Mouse (Mus musculus) limb, embryonic 13.5 days (tissue): Measurements from ENCODE around the gene Tmem87a. TPM values are rescaled to one million over a fixed set of nuclear protein-coding genes. Genes with fewer than 3 reads are reported as not detected.

Experiments
- ATAC-seq: fragments of 200-750 bp; cut with Nextera tagmentation; 2 replicates; pipeline ENCODE4 v1.8.0; 2017; ENCODE audit warnings: low read depth, moderate number of reproducible peaks, moderate TSS enrichment; ENCODE audit not compliant: low FRiP score
- H3K27ac ChIP-seq: fragments of 300-500 bp; sonication (generic); 2 replicates; pipeline ENCODE4 v1.5.1; 2015; ENCODE audit warnings: inconsistent platforms, mild to moderate bottlenecking, moderate library complexity
- H3K27me3 ChIP-seq: fragments of 300-500 bp; sonication (generic); 2 replicates; pipeline ENCODE4 v1.6.1; 2015; ENCODE audit warnings: mild to moderate bottlenecking, inconsistent platforms
- H3K36me3 ChIP-seq: fragments of 300-500 bp; sonication (generic); 2 replicates; pipeline ENCODE4 v1.6.1; 2015; ENCODE audit warnings: inconsistent platforms, mild to moderate bottlenecking, moderate library complexity
- H3K4me1 ChIP-seq: fragments of 300-500 bp; sonication (generic); 2 replicates; pipeline ENCODE4 v1.6.1; 2015; ENCODE audit warnings: inconsistent platforms
- H3K4me2 ChIP-seq: fragments of 300-500 bp; sonication (generic); replicated peaks from 2 replicates; pipeline ENCODE4 v1.6.1; 2015; ENCODE audit warnings: inconsistent platforms, mild to moderate bottlenecking, moderate library complexity
- H3K4me3 ChIP-seq: fragments of 300-500 bp; sonication (generic); 2 replicates; pipeline ENCODE4 v1.5.1; 2015; ENCODE audit warnings: moderate library complexity, mild to moderate bottlenecking, inconsistent platforms
- H3K9ac ChIP-seq: fragments of 300-500 bp; sonication (generic); 2 replicates; pipeline ENCODE4 v1.6.1; 2015; ENCODE audit warnings: mild to moderate bottlenecking, inconsistent platforms
- H3K9me3 ChIP-seq: fragments of 300-500 bp; sonication (generic); 2 replicates; pipeline ENCODE4 v1.6.1; 2016; ENCODE audit warnings: inconsistent platforms
- WGBS: fragments of 180-500 bp; shearing (Covaris S2); methylation state at CpG from one replicate; pipeline ENCODE4 v1.1.7; 2015; 5-methylcytosine and 5-hydroxymethylcytosine counted together
- polyA plus RNA-seq: library from polyadenylated mRNA; unstranded; fragments of >200 nt; fragmentation: Nextera tagmentation; extraction: Ambion mirVana; gene quantifications from 2 replicates; pipeline ENCODE4 v1.2.1, GENCODE M21; 2015

Tmem87a gene
- polyA plus RNA-seq, 1 experiment from 2014 or later, result 8.9 TPM

DNA sequence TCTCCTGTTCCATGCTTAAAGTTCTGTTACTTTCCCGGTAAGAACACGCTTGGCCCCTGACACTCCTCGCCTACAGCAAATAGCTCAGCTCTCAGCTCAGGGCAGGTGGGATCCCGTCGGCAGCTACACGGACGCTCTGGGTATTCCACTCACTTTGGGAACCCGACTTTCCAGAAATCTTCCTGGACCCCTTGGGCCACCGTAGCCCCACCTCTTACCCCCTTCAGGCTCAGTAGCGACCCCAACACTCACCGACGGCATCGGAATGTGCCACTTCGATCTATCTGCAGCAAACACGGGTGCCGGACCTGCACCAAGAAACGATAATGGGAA lies 294 bp downstream of the Tmem87a start, which contains the start of gene Ganc:
TSS of gene Ganc (plus strand) at position 244 of the 333 bp plus-strand sequence.
- Histone ChIP-seq H3K36me3 (peaks cover 3% of the 10 kb centered on the region; the same call in 1 of the 2 replicates), H3K27ac (peak within 1 kb of the TSS; percentile 96), H3K27me3 (no peaks in the 10 kb centered on the region), H3K4me1 (peaks cover 14% of the 10 kb centered on the region), H3K9ac (peak within 1 kb of the TSS; percentile 83), H3K4me3 (peak within 1 kb of the TSS; percentile 80), H3K4me2 (peak within 1 kb of the TSS; percentile 76), H3K9me3 (peaks cover 9% of the 10 kb centered on the region; the same call in 1 of the 2 replicates)
- peak; percentile 86 for ATAC-seq
- WGBS, result under 1% methylated on average over 17 of the region's 17 CpGs

DNA sequence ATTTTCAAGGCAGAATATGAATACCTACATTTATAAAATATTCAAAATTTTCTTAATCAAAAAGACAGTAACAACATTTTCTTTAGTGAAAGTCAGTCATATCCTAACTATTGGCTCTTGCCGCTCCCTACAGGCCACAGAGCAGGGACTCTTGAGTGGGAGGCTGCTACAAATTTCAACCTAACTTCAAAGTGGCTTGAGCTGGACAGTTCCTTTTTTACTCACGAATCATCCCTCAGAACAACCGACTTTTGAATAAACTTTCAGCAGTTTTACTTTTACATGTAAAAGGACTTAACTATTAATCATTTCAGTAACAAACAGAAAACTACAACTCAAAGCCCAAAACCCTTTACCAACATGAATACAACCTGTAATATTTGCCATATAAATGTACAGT lies 1.1 kb downstream of the Tmem87a start:
- H3K27me3 ChIP-seq, result no peaks in the 10 kb centered on the region
- H3K9ac ChIP-seq, result peak overlapping the region; percentile 83; the same call in 1 of the 2 replicates
- ATAC-seq, result no peak
- 47% methylated on average over 3 of the region's 3 CpGs for WGBS
- H3K27ac ChIP-seq, result no peak overlapping the region
- peak overlapping the region; percentile 80 for H3K4me3 ChIP-seq
- H3K4me2 ChIP-seq, result peak overlapping the region; percentile 76
- peaks cover 3% of the 10 kb centered on the region; the same call in 1 of the 2 replicates for H3K36me3 ChIP-seq
- H3K4me1 ChIP-seq, result peaks cover 14% of the 10 kb centered on the region
- 0 out of 2 replicates have a peak, but pooled peaks cover 3% of the 10 kb centered on the region for H3K9me3 ChIP-seq

- no peak overlapping the region for H3K4me2 ChIP-seq
- H3K4me1 ChIP-seq, result peaks cover 7% of the 10 kb centered on the region
- no peak overlapping the region for H3K4me3 ChIP-seq
- no peak overlapping the region for H3K9ac ChIP-seq
- no peaks in the 10 kb centered on the region for H3K9me3 ChIP-seq
- H3K27me3 ChIP-seq, result no peaks in the 10 kb centered on the region
- no peak for ATAC-seq
- H3K36me3 ChIP-seq, result peaks cover 42% of the 10 kb centered on the region
- 96% methylated on average over 1 of the region's 1 CpGs for WGBS
- H3K27ac ChIP-seq, result no peak overlapping the region
Measured at GRCm38 (mm10) chr2:120397951-120398350, 6.0 kb downstream of the Tmem87a start.

DNA sequence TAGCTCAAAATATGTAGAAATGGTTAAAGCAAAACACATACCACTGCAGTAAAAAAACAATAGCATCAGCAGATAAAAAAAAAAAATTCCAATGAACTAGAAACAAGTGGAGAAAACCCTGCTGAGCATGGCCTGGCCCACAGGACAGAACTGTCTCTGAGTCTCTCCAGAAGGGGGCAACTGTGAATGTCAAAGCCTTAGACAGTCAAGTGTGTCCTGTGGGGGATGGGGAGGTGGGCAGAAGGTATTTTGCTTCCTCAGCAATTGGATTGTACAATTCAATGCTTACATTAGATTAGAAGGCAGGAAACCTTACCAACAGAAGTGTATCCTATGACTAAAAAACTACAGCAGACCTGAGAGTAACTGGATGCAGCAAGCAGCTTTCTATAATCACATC lies 11.5 kb downstream of the Tmem87a start:
- Histone ChIP-seq H3K4me1 (no peaks in the 10 kb centered on the region), H3K9ac (no peak overlapping the region), H3K27me3 (no peaks in the 10 kb centered on the region), H3K9me3 (no peaks in the 10 kb centered on the region), H3K4me2 (no peak overlapping the region), H3K4me3 (no peak overlapping the region), H3K36me3 (peaks cover 73% of the 10 kb centered on the region), H3K27ac (no peak overlapping the region)
- no peak for ATAC-seq

- H3K27ac ChIP-seq, result no peak overlapping the region
- no peak overlapping the region for H3K4me2 ChIP-seq
- H3K9me3 ChIP-seq, result no peaks in the 10 kb centered on the region
- no peak overlapping the region for H3K9ac ChIP-seq
- no peak for ATAC-seq
- no peaks in the 10 kb centered on the region for H3K27me3 ChIP-seq
- H3K4me1 ChIP-seq, result no peaks in the 10 kb centered on the region
- H3K4me3 ChIP-seq, result no peak overlapping the region
- peaks cover 69% of the 10 kb centered on the region for H3K36me3 ChIP-seq
- WGBS, result 89% methylated on average over 1 of the region's 1 CpGs
Measured at GRCm38 (mm10) chr2:120390934-120391333, 13.0 kb downstream of the Tmem87a start.

- no peak overlapping the region for H3K27ac ChIP-seq
- no peak overlapping the region for H3K4me3 ChIP-seq
- H3K4me2 ChIP-seq, result no peak overlapping the region
- no peaks in the 10 kb centered on the region for H3K9me3 ChIP-seq
- WGBS, result 84% methylated on average over 3 of the region's 3 CpGs
- no peak overlapping the region for H3K9ac ChIP-seq
- no peak for ATAC-seq
- H3K36me3 ChIP-seq, result peaks cover 65% of the 10 kb centered on the region
- H3K27me3 ChIP-seq, result no peaks in the 10 kb centered on the region
- H3K4me1 ChIP-seq, result no peaks in the 10 kb centered on the region
Measured at GRCm38 (mm10) chr2:120389376-120389775, 14.5 kb downstream of the Tmem87a start.

DNA sequence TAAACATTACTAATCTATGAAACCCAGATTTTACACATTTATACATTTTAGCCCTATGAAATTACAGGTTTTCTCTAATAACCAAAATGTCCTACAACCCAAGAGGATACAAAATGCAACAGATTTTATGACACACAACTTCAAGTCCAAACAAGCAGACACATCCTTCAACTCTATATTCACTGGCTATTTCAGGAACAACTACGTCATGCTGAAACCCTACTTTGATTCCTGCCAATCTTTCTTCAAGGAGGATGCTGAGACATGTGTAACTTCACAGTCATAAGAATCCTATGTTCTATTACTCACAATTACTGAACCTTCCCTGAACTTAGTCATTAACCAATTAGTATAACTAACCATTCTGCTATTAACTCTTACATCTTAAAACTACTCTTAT lies 16.6 kb downstream of the Tmem87a start:
- Histone ChIP-seq H3K4me2 (no peak overlapping the region), H3K27ac (no peak overlapping the region), H3K4me1 (no peaks in the 10 kb centered on the region), H3K4me3 (no peak overlapping the region), H3K27me3 (no peaks in the 10 kb centered on the region), H3K9me3 (no peaks in the 10 kb centered on the region), H3K36me3 (peaks cover 67% of the 10 kb centered on the region), H3K9ac (no peak overlapping the region)
- no peak for ATAC-seq
- WGBS, result 92% methylated on average over 1 of the region's 1 CpGs

DNA sequence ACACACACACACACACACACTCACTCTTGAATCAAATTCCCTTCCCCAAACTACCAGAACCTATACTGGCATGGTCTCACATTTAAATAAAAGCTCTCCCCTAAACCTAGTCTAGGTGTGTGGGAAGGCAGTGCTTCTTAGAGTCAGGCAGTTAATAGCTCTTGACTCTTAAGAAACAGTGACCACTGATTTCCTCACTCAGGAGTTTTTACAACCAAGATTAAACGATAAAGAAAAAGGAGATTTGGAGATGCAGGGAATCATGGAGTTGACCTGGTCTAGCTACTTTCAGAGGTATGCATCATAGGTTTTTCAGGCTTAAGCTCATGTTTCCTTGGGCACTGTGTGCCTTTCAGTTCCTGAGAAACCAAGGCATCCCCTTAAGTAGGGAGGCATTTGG lies 17.6 kb downstream of the Tmem87a start:
- 92% methylated on average over 1 of the region's 1 CpGs for WGBS
- peaks cover 75% of the 10 kb centered on the region for H3K36me3 ChIP-seq

GRCm38 (mm10) chr2:120373858-120374257 lies 30.1 kb downstream of the Tmem87a start:
- Histone ChIP-seq H3K27ac (no peak overlapping the region), H3K9ac (no peak overlapping the region), H3K4me3 (no peak overlapping the region), H3K27me3 (no peaks in the 10 kb centered on the region), H3K4me1 (no peaks in the 10 kb centered on the region), H3K9me3 (no peaks in the 10 kb centered on the region), H3K4me2 (no peak overlapping the region), H3K36me3 (peaks cover 72% of the 10 kb centered on the region)
- WGBS, result 89% methylated on average over 4 of the region's 4 CpGs
- ATAC-seq, result no peak

More for the DNA sequence above, 17.6 kb downstream of the Tmem87a start:
- Histone ChIP-seq H3K9ac (no peak overlapping the region), H3K9me3 (no peaks in the 10 kb centered on the region), H3K4me3 (no peak overlapping the region), H3K4me2 (no peak overlapping the region), H3K4me1 (no peaks in the 10 kb centered on the region), H3K27me3 (no peaks in the 10 kb centered on the region), H3K27ac (no peak overlapping the region)
- ATAC-seq, result no peak

DNA sequence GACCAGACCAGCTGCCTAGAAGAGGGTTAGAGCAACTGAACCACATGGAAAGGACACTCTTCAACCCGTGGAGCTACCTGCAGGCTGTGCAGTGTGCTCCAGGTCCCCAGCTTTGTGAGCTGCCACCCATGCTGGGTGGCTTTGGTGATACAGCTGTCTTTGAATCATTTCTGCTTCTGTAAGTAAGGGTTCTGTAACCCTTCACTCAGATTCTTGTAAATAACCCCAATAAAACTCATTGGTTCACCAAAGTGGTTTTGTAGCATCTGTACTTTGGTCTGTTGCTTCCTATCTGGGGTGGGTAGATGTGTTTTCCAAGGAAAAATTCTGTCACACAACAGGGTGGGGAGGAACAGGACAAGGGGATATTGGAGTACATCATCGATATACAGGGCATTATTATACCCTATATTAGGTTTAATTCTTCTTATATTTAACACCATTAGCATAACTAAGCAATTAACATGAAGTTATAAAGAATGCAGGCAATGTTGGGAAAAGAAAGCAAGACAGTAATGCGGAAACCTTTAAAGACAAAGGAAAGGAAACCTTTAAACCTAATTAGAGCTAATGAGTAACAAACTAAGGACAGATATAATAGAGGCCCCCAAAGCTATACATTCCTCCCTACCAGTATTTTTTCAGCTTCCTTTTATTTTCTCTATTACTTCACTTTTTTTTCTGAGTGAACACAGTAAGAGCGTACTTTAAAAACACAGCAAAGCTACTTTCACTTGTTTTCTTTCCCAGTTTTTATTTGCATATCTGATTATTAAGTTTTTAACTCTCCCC lies 36.3 kb downstream of the Tmem87a start:
- Histone ChIP-seq H3K36me3 (peaks cover 73% of the 10 kb centered on the region), H3K9me3 (no peaks in the 10 kb centered on the region), H3K4me3 (no peak overlapping the region), H3K4me1 (no peaks in the 10 kb centered on the region), H3K9ac (no peak overlapping the region), H3K4me2 (no peak overlapping the region), H3K27me3 (no peaks in the 10 kb centered on the region), H3K27ac (no peak overlapping the region)
- 94% methylated on average over 4 of the region's 4 CpGs for WGBS
- ATAC-seq, result no peak

DNA sequence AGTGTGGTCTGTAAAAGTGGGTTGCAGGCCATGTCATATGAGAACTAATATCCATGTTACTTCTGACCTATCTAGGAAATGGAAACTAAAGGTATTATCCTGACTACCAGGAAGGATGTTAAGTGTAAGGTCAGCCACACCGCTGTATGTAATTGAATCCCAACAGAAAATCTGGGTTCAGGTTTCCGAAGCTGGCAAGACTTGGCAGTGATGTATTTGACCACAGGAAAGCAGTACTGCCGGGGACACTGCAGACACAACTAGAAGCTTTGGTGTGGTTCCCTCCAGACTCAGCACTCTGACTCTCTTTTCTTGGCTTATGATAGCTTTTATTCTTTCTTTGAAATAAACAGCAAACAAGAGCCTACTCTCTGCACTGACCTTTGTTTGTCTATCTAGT lies 37.4 kb downstream of the Tmem87a start:
- Histone ChIP-seq H3K4me1 (no peaks in the 10 kb centered on the region), H3K4me3 (no peak overlapping the region), H3K36me3 (peaks cover 74% of the 10 kb centered on the region), H3K9ac (no peak overlapping the region), H3K9me3 (no peaks in the 10 kb centered on the region), H3K27ac (no peak overlapping the region), H3K4me2 (no peak overlapping the region), H3K27me3 (no peaks in the 10 kb centered on the region)
- 76% methylated on average over 3 of the region's 3 CpGs for WGBS
- ATAC-seq, result no peak

GRCm38 (mm10) chr2:120360425-120360824 lies 43.5 kb downstream of the Tmem87a start:
- Histone ChIP-seq H3K4me3 (no peak overlapping the region), H3K9ac (no peak overlapping the region), H3K9me3 (no peaks in the 10 kb centered on the region), H3K36me3 (peaks cover 68% of the 10 kb centered on the region), H3K27ac (no peak overlapping the region), H3K27me3 (no peaks in the 10 kb centered on the region), H3K4me1 (no peaks in the 10 kb centered on the region), H3K4me2 (no peak overlapping the region)
- 82% methylated on average over 1 of the region's 1 CpGs for WGBS
- no peak for ATAC-seq
